Mouse (Mus musculus): ENCODE results near the gene Ak5.

DNA sequence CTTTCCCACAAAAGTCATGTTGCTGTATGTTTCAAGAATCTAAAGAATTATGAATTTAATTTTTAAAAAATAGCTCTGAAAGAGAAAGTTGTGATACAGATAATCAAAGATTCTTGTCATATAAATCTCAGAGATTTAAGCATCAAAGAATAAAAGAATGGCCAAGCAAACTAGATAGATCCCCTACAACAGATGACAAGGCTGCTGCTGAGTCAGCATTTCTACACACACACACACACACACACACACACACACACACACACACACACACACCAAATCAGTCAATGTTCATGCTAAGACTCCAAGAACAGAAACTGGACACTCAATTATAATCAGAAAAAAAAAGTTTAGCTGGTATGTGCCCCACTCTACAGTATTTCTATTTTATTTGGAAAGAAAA lies 85.1 kb downstream of the Ak5 start:
- TF ChIP-seq TCF12 (IDR thresholded peaks at IDR 0.05; ENCODE audit: low read depth, low read length) (no peak), JUND (conservative IDR thresholded peaks at IDR 0.05; ENCODE audit: low read depth, low read length) (no peak), CTCF (conservative IDR thresholded peaks at IDR 0.05 in 1 of 2, IDR thresholded peaks at IDR 0.05 in 1 of 2; ENCODE audit: low read depth in 2 of 2, low read length in 2 of 2) (no peak), CHD2 (IDR thresholded peaks at IDR 0.05; ENCODE audit: low read length) (no peak), USF1 (IDR thresholded peaks at IDR 0.05; ENCODE audit: low read depth, low read length) (no peak), MEF2A (IDR thresholded peaks at IDR 0.05; ENCODE audit: borderline replicate concordance, low read depth, low read length) (no peak), ZMIZ1 (IDR thresholded peaks at IDR 0.05; ENCODE audit: low read depth, low read length) (no peak), UBTF (IDR thresholded peaks at IDR 0.05; ENCODE audit: low read depth, low read length) (no peak)

Measured in CH12.LX (cell line).